Mouse (Mus musculus) lung, postnatal 0 days (tissue): ENCODE measurements at regions not wholly inside any gene's neighbourhood (a gene's known extent, or its start where the extent isn't known, plus 50 kb on each side); places are given as distances from the start of the nearest gene placed in this dataset.

Experiments used
- CTCF ChIP-seq: IDR thresholded peaks from 2 replicates; pipeline ENCODE4 v1.5.1; 2016; ENCODE audit warnings: antibody characterized with exemption, mild to moderate bottlenecking
- EP300 ChIP-seq: IDR thresholded peaks from 2 replicates; pipeline ENCODE4 v1.6.1; 2016; ENCODE audit warnings: antibody characterized with exemption, mild to moderate bottlenecking, control low read depth

- TF ChIP-seq CTCF (no peak), EP300 (no peak)
Observed at GRCm38 (mm10) chr1:107852386-107852785, 262.6 kb downstream of the Serpinb8 start.
